Mouse (Mus musculus): ENCODE data around the gene Srr. TPM values are rescaled to one million over a fixed set of nuclear protein-coding genes. Genes with fewer than 3 reads are reported as not detected.

Gene Srr
- total RNA-seq (2021) (10 to 100 TPM; 55.7 to 62.8 TPM), polyA plus RNA-seq (2012; rRNA removed) (2.4 and 5.2 TPM in 2 replicates)
- long read RNA-seq, transcript Srr-204 (8 exons, 3,183 nt) = minor isoform, 8 of 43 reads
- long read RNA-seq, transcript Srr-201 (9 exons, 3,699 nt) = major isoform, 21 of 43 reads
- long read RNA-seq, partial matches to known transcripts = 1 of 43 reads
- long read RNA-seq, other reads (novel, unspliced or antisense) = 13 of 43 reads

GRCm38 (mm10) chr11:74925577-74926387 lies at the start of gene Srr, which contains the start of gene Smg6:
Gene Srr (minus strand): TSS chr11:74925948.
Gene Smg6 (plus strand): TSS chr11:74925823.
- DNase-seq = peak; percentile 97

GRCm38 (mm10) chr11:74974615-74975014 lies 48.9 kb upstream of the Srr start:
- no peak for DNase-seq

- no peak for DNase-seq
Measured at GRCm38 (mm10) chr11:74973290-74974157, 47.8 kb upstream of the Srr start.

- DNase-seq = no peak
Measured at GRCm38 (mm10) chr11:74965516-74965915, 39.8 kb upstream of the Srr start.

GRCm38 (mm10) chr11:74962846-74963407 lies 37.2 kb upstream of the Srr start:
- peak; percentile 18 for DNase-seq

- DNase-seq = no peak
Measured at GRCm38 (mm10) chr11:74961953-74962352, 36.2 kb upstream of the Srr start.

GRCm38 (mm10) chr11:74960031-74960551 lies 34.3 kb upstream of the Srr start:
- no peak for DNase-seq

- DNase-seq = no peak
Measured at GRCm38 (mm10) chr11:74959501-74959900, 33.8 kb upstream of the Srr start.

- no peak for DNase-seq
Measured at GRCm38 (mm10) chr11:74957600-74957999, 31.9 kb upstream of the Srr start.

- DNase-seq = no peak
Measured at GRCm38 (mm10) chr11:74956006-74956405, 30.3 kb upstream of the Srr start.

- no peak for DNase-seq
Measured at GRCm38 (mm10) chr11:74954901-74955300, 29.2 kb upstream of the Srr start.

- no peak for DNase-seq
Measured at GRCm38 (mm10) chr11:74946348-74946747, 20.6 kb upstream of the Srr start.

- DNase-seq = no peak
Measured at GRCm38 (mm10) chr11:74930391-74930790, 4.6 kb upstream of the Srr start.

- DNase-seq = no peak
Measured at GRCm38 (mm10) chr11:74929111-74929510, 3.4 kb upstream of the Srr start.

- no peak for DNase-seq
Measured at GRCm38 (mm10) chr11:74927236-74927725, 1.5 kb upstream of the Srr start.

GRCm38 (mm10) chr11:74926388-74927005 lies 749 bp upstream of the Srr start:
- DNase-seq = peak; percentile 72

GRCm38 (mm10) chr11:74924149-74924548 lies 1.6 kb downstream of the Srr start:
- DNase-seq = peak; percentile 24

GRCm38 (mm10) chr11:74919249-74919648 lies 6.5 kb downstream of the Srr start:
- no peak for DNase-seq

- DNase-seq = no peak
Measured at GRCm38 (mm10) chr11:74912492-74912891, 13.3 kb downstream of the Srr start.

- DNase-seq = no peak
Measured at GRCm38 (mm10) chr11:74909978-74910377, 15.8 kb downstream of the Srr start.
